Mouse (Mus musculus) thymus, postnatal 4 days (tissue): ENCODE measurements at regions not wholly inside any gene's neighbourhood (a gene's known extent, or its start where the extent isn't known, plus 50 kb on each side); places are given as distances from the start of the nearest gene placed in this dataset.
A peak's percentile ranks its signal among the peaks of the same experiment; 100 is the strongest.

Source experiments
- DNase-seq: peaks from one replicate; pipeline ENCODE4 v3.0.0; 2021

- DNase-seq: no peak
Measured at GRCm38 (mm10) chr12:12882931-12883553, 58.7 kb downstream of the Mycn start.

DNA sequence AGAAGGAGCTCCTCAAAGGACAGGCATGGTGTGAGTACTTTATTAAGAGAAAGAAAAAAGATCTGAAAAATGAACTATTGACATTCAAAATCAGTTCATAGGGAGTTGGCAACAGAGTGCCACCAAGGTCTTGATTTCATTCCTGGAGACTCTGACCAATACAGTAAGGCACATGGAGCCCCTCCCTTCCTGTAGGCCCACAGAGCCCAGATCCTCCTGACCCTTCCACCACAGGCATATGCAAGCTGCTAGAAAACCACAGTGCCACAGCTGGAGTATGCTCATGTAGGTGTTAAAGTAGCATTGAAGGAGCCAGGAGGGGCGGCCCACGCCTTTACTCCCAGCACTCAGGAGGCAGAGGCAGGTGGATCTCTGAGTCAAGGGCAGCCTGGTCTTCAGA is 63.7 kb downstream of the Mycn start:
- DNase-seq: no peak

DNA sequence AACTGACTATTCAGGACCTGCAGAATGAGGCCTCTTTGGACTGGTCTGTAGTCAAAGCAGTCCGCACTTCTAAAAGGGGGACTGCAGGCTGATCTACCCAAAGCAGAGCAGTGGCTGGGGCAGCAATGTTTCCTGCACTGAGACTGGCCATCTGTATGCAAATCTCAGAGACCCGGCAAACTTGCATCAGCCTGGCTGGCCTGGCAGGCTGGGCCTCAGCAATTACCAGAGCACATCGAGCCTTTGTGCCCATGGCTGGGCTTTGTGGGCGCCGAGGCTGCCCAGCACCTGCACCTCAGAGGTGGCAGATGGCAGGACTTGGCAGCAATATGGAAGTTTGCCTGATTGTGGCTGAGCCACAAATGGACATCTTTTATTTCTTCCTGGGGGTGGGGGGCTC is 64.2 kb downstream of the Mycn start:
- DNase-seq: no peak

- DNase-seq: no peak
Measured at GRCm38 (mm10) chr12:12875976-12876745, 65.6 kb downstream of the Mycn start.

GRCm38 (mm10) chr12:12873551-12873950 is 68.2 kb downstream of the Mycn start:
- DNase-seq: no peak

DNA sequence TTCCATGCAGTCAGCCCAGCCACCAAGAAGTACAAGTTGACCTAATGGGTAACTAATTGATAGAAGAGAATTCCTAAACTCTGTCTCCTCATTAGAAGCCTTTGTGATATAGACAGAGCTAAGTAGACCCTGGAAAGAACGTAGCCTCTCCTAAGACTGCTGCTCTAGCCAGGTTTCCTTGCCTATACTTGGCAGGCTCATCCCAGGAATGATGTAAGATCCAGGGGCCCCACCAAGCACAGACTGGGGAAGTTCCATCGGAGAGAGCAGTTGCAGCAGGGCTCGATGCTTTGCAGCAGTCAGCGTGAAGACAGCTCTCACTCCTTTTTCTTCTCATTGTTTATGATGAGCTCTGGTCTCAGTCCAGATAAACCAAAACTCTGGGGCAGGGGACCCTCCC is 68.7 kb downstream of the Mycn start:
- DNase-seq: no peak

GRCm38 (mm10) chr12:12871272-12871671 is 70.4 kb downstream of the Mycn start:
- no peak for DNase-seq

DNA sequence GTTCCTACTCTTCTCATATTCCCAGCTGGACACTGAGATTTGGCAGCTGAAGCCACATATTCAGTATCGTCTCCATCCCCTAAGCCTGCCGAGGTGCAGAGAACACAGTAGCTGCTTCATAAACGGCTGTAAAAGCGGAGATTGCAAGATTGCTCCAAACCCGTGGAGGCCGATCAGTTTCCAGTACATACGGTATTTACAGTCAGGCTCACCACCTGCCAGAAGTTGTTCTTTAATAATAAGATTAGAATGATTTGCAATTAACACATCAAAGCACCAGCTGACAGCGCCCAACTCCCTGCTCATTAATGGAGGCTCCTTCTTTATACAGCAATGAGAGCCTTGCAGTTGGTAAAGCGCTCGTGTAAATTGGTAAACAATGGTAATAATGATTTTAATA is 75.1 kb downstream of the Mycn start:
- no peak for DNase-seq

DNA sequence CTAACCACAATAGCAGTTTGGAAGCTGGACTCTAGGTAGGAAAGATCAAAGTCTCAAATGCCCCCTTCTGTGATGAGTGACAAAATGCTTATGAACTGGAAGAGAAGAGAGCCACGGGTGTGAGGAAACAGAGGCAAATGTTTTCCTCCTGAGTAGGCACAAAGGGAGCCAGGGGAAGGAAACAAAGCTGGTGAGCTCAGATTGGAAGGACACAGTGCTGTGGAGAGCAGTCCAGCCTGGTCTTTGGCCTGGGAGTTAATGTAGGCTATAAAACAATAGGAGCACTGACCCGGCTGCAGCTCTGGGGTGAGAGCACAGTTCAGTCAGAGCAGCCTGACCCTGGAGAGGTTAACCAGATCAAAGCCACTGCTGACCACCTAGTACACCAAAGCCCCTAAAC is 91.0 kb downstream of the Mycn start:
- DNase-seq: no peak

DNA sequence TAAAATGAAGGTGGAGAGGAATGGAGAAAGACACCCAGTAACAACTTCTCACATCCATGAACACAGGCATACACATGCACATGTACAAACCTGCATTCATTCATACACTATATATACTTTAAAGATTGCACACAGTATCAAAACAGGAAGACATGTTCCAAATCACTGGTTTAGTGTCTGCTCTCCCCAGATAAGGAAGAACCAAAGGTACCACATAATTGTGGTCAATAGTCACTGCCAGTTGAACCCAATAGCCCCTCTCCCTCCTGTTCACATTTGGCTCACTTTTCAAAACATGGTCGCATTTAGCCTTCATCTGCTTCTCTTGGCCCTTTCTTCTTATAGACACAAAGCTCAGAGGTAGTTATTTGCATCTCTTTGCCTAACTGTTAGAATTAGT is 95.0 kb downstream of the Mycn start:
- DNase-seq: no peak

DNA sequence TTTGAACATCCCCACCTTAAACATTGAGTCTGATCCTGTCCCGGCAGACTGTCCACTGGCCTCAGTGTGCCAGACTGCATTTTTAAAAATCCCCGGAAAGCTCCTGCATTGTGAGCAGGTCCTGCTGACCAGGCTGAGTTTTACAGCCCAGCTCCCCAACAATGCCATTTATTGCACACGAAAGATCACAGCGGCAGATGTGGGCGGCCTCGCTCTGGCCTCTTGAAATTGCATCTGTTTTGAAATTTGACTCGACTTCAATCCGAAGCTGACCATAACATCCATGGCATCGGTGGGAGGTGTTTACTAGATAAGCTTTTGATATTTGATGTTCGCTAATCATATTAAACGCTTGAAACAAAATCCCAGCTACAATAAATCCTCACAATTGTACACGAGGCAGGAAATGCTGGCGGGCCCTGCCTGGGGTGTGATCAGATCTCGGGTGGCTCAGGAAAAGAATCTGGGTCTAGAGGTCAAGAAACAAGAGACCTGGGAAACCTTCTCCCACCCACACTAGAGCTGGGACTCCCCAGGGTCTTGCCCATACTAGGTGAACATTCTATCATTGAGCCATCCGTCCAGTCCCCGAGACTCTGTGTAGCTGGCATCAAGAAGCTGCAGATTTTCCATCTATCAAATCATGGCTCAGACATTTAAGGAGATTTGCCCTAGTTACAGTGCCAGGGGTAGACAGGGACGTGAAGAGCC is 99.3 kb downstream of the Mycn start:
- no peak for DNase-seq

DNA sequence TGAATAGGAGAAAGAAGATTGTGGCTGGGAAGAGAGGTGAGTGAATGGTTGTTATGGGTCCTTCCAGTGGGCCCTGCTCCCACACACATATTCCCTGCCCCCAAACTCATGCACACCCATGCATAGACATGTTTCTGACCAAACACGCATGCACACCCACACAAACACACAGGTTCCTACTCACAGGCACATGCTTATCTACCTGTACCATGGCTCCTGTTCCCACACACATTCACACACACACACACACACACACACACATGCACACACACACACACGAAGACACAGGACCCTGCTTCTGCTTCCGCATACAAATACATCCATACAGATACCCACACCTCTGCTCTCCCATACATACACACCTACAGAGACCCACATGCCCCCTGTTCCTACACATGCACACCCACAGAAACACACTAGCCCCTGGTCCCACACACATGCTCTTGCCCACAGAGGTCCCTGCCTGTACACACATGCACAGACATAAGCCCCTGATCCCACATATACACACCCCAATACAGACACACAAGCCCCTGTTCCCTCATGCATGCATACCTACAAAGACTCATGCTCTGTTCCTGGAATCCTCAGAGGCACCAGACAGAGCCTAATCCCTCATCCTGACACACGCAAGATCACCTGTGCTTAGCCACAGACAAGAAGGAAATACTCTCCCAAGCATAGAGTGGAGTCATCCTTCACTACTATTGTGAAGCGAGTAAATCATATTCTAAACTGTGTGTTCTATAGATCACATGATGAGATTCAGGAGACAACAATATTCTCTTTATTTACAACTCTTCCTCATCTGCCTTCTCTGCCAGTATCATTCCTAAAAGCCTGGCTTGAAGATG is 100.1 kb downstream of the Mycn start:
- DNase-seq: no peak

DNA sequence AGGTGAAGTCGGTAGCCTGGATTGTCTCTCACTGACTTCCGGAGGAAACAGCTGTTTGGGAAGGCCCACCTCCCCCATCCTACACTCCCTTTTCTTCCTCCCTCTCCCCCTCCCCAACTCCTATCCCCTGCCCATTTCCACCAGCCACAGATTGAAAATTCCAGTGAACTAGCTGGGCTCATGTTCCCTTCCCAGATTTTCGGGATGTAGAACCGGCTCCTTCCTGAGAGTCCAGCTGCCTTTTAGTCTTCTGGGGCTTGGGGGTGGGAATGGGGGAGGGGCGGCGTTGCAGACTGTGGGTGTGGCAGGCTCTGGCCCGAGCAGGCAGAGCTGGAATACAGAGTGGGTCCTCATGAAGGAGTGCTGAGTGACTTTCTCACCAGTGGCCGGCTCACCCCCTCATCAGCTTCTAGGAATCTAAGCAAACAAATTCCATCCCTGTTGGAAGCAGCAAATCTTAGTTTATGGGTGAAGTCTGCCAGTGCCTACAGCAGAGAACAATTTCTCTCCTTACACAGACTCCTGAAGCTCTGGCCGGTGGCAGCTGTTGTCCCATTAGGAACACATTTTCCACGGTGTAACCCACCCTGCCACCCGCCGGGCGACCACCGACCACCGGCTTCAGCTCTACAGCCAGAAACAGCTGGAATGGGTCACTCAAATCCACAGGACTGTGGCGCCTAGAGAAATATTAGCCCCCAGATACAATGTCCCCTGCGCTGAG is 100.9 kb downstream of the Mycn start:
- no peak for DNase-seq

DNA sequence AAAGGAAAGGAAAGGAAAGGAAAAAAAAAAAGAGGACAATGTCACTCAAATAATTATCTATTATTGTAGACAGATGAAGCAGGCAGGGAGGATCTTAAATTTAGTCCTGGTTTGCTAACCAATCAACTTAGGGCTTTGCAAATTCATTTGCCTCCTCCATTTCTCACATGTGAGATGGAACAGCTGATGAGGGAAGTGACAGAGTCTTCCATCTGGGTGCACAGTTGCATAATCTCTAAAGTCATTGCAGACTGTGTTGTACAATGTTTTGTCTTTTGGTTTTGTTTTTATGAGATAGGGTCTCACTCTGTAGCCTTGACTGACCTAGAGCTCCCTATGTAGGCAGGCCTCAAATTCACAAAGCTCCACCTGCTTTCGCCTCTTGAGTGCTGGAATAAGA is 103.9 kb downstream of the Mycn start:
- DNase-seq: no peak

GRCm38 (mm10) chr12:12827821-12828641 is 113.7 kb downstream of the Mycn start:
- no peak for DNase-seq

- DNase-seq: no peak
Measured at GRCm38 (mm10) chr12:12827379-12827778, 114.3 kb downstream of the Mycn start.

DNA sequence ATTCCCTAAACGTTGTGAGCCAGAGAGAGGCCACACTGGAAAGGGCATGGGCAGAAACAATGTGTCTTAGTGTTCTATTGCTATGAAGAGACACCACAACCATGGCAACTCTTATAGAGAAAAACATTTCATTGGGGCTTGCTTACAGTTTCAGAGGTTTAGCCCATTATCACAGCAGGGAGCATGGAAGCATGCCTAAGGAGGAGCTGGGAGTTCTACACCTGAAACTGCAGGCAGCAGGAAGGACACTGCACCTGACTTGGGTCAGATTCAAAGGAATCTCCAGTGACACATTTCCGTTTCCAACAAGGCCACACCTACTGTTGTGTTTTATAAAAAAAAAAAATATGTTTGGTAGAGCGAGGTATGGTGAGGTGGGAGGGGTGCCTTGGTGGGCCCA is 115.3 kb downstream of the Mycn start:
- no peak for DNase-seq

GRCm38 (mm10) chr12:12825842-12826241 is 115.9 kb downstream of the Mycn start:
- DNase-seq: no peak

GRCm38 (mm10) chr12:12821473-12821872 is 120.2 kb downstream of the Mycn start:
- peak; percentile 36 for DNase-seq

DNA sequence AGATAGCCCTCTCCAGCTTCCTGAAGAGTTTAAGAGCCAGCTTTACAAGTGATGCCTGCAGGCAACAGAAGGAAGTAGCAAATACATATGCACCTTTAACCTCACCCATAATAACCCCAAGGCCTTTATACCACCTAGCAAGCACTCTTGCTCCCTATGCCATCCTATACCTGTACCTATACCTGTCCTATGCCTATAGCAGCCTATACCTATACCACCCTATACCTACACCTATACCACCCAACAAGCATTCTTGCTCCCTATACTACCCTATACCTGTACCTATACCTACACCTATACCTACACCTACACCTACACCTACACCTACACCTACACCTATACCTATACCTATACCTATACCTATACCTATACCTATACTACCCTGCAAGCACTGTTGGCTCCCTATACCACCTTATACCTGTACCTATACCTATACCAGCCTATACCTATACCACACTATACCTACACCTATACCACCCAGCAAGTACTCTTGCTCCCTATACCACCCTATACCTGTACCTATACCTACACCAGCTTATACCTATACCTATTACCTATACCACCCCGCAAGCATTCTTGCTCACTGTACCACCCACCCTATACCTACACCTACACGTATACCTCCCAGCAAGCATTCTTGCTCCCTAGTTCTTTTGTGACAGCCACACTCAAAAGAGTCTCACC is 120.9 kb downstream of the Mycn start:
- DNase-seq: no peak

DNA sequence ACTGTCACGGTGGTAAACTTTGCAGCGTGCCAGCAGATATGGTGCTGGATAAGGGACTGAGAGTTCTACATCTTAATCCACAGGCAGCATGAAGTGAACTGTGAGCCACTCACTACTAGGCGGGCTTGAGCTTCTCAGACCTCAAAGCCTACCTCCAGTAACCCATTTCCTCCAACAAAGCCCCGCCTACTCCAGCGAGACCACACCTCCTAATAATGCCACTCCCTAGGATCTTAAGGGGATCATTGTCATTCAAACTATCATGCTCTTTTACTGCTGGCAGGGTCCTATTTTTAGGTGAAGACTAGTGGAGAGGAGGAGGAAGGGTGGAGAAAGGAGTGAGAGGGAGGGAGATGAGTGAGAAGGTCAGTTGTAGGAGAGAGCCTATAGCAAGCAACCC is 122.0 kb downstream of the Mycn start:
- DNase-seq: peak; percentile 29
